ENCODE assay signal across 14 mouse cellular contexts in the genomic region with DNA sequence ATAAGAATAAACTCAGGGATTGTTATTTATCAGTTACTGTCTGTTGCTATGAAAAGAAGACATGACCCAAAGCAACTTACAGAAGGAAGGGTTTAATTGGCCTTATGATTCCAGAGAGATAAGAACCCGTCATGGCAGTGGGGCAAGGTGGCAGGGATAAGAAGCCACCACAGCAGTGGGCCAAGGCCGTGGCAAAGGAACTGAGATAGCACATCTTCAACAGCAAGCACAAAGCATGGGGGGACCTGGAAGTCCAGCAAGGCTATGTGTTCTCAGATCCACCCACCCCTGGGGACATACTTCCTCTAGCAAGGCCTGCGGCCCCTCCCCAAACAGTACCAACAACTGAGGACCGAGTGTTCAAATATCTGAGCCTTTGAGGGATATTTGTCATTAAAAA. TPM values are rescaled to one million over a fixed set of nuclear protein-coding genes. Genes with fewer than 3 reads are reported as not detected.
DNase-seq lines count a peak whose midpoint lies in the region; ATAC-seq lines count a peak whose summit lies in the region.
"Had no signal": no experiment of that assay in that cellular context is flagged by ENCODE, and none has a peak within 500 bp of the region (broad histone marks: within the 10 kb centered on the region; RNA-seq: fewer than 3 reads in every experiment).

No protein-coding gene starts in this region.

- H3K4me3 ChIP-seq in midbrain, embryonic 14.5 days (replicated peaks; ENCODE audit: low read depth, low read length) = no peak overlapping the region
- H3K4me3 ChIP-seq in midbrain, embryonic 13.5 days (replicated peaks) = no peak overlapping the region
- no peak overlapping the region for H3K4me3 ChIP-seq in limb, embryonic 15.5 days
- H3K4me3 ChIP-seq: heart, adult 2 months; midbrain, embryonic 15.5 days had no signal

- H3K4me1 ChIP-seq in midbrain, embryonic 14.5 days (ENCODE audit: control insufficient read depth, insufficient read depth, low read length) = no peaks in the 10 kb centered on the region
- H3K4me1 ChIP-seq in midbrain, embryonic 13.5 days (replicated peaks) = 0 out of 2 replicates have a peak, but pooled peaks cover 4% of the 10 kb centered on the region
- H3K4me1 ChIP-seq in limb, embryonic 15.5 days = peaks cover 4% of the 10 kb centered on the region; the same call in 1 of the 2 replicates

- H3K9me3 ChIP-seq in midbrain, embryonic 14.5 days (ENCODE audit: control insufficient read depth, low read length) = no peaks in the 10 kb centered on the region
- no peaks in the 10 kb centered on the region for H3K9me3 ChIP-seq in midbrain, embryonic 13.5 days
- H3K9me3 ChIP-seq in limb, embryonic 15.5 days = no peaks in the 10 kb centered on the region
- H3K9me3 ChIP-seq: midbrain, embryonic 15.5 days had no signal

- H3K9ac ChIP-seq in midbrain, embryonic 14.5 days (replicated peaks; ENCODE audit: low read length) = no peak overlapping the region
- H3K9ac ChIP-seq in midbrain, embryonic 13.5 days (replicated peaks) = no peak overlapping the region
- no peak overlapping the region for H3K9ac ChIP-seq in limb, embryonic 15.5 days
- H3K9ac ChIP-seq: midbrain, embryonic 15.5 days had no signal

- no peak overlapping the region for H3K4me2 ChIP-seq in midbrain, embryonic 14.5 days (ENCODE audit: low read length)
- H3K4me2 ChIP-seq in midbrain, embryonic 13.5 days (replicated peaks) = no peak overlapping the region
- no peak overlapping the region for H3K4me2 ChIP-seq in limb, embryonic 15.5 days

- peaks cover 46% of the 10 kb centered on the region for H3K36me3 ChIP-seq in midbrain, embryonic 14.5 days (ENCODE audit: control insufficient read depth, insufficient read depth, low read length)
- H3K36me3 ChIP-seq in midbrain, embryonic 13.5 days = peaks cover 46% of the 10 kb centered on the region
- peaks cover 46% of the 10 kb centered on the region for H3K36me3 ChIP-seq in limb, embryonic 15.5 days

- DNase-seq in midbrain, embryonic 14.5 days = no peak
- peak; percentile 68 for DNase-seq in c-Kit-positive CD71-positive TER-119-positive erythroid progenitor cells, embryonic 14.5 days (ENCODE audit: low spot score)
- DNase-seq in testis, postnatal 10 days (ENCODE audit: low spot score) = no peak
- no peak for DNase-seq in lung, adult 18-20 months
- DNase-seq: adrenal gland, adult 2 months; heart, adult 2 months; layer of hippocampus, adult 9-11 months; thymus, postnatal 4 days had no signal

- H3K27ac ChIP-seq in midbrain, embryonic 14.5 days (replicated peaks; ENCODE audit: low read depth, low read length) = peak overlapping the region; percentile 16; the same call in 1 of the 2 replicates
- H3K27ac ChIP-seq in midbrain, embryonic 13.5 days = no peak overlapping the region
- peak overlapping the region; percentile 57; the same call in 1 of the 2 replicates for H3K27ac ChIP-seq in limb, embryonic 15.5 days
- H3K27ac ChIP-seq: heart, adult 2 months had no signal

- 88% methylated on average over 4 of the region's 4 CpGs for WGBS in midbrain, embryonic 14.5 days
- WGBS in midbrain, embryonic 13.5 days = 92% methylated on average over 4 of the region's 4 CpGs
- 82% methylated on average over 4 of the region's 4 CpGs for whole genome bisulfite sequencing in limb, embryonic 15.5 days

- no peaks in the 10 kb centered on the region for H3K27me3 ChIP-seq in midbrain, embryonic 14.5 days (ENCODE audit: control insufficient read depth, insufficient read depth, low read length)
- no peaks in the 10 kb centered on the region for H3K27me3 ChIP-seq in midbrain, embryonic 13.5 days
- no peaks in the 10 kb centered on the region for H3K27me3 ChIP-seq in limb, embryonic 15.5 days
- H3K27me3 ChIP-seq: CH12.LX; midbrain, embryonic 15.5 days had no signal

- no peak for ATAC-seq in midbrain, embryonic 14.5 days (ENCODE audit: low FRiP score, low TSS enrichment)
- no peak for ATAC-seq in midbrain, embryonic 13.5 days
- ATAC-seq in limb, embryonic 15.5 days (ENCODE audit: insufficient number of reproducible peaks, low FRiP score, low TSS enrichment, low read depth) = no peak
- ATAC-seq in megakaryocyte progenitor cell, adult 5-6 weeks (replicated peaks; ENCODE audit: poor library complexity) = peak; percentile 79
- ATAC-seq: lung, postnatal 0 days; midbrain, embryonic 15.5 days had no signal

RNA-seq across cellular contexts. Expression of a gene that starts 10.6 kb away (rescaled TPM):
- 233 and 237 TPM in 2 replicates for polyA plus RNA-seq in midbrain, embryonic 14.5 days (2014; fragmentation: Nextera tagmentation; extraction: Ambion mirVana)
- polyA plus RNA-seq in midbrain, embryonic 13.5 days (2015; fragmentation: Nextera tagmentation; extraction: Ambion mirVana) = 265 and 276 TPM in 2 replicates
- polyA plus RNA-seq in limb, embryonic 15.5 days (2015; fragmentation: Nextera tagmentation; extraction: Ambion mirVana) = 273 and 293 TPM in 2 replicates
- total RNA-seq in megakaryocyte progenitor cell, adult 5-6 weeks (2015) = 199 and 226 TPM in 2 replicates
- total RNA-seq in megakaryocyte progenitor cell, adult 5-6 weeks (2017) = 95.6 and 127 TPM in 2 replicates
